8 mouse cellular contexts compared by ENCODE assay signal in the genomic region with DNA sequence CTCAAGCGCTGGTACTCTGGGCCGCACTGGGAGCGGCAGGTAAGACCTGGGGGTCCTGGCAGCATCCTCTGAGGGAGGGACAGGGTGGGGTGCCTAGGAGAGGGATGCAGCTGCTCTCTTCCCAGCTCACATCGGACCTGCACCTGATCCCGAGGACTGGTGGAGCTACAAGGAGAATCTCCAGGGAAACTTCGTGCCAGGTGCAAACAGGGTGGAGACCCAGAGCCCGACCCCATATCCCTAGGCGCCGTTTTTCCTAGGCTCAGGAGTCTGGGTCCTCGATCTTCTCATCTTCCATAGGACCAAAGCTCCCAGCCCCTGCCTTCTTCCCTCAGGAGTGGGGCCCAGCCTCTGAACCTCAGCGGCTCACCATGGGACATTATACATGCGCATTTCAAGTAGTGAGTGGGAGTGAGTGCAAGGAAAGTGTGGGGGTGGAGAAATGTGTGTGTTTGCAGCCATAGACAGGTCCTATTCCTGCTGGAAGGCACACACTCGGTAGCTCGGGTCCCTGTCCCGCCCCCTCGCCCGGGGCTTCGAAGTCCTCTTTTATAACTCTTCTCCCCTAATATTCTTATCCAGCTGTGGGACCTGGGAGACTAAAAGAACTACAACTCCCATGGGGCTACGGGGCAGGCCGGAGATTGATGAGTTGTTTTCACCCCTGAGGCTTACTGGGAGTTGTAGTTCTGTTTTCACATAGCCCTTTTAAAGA. TPM values are rescaled to one million over a fixed set of nuclear protein-coding genes. Genes with fewer than 3 reads are reported as not detected.
DNase-seq lines count a peak whose midpoint lies in the region; ATAC-seq lines count a peak whose summit lies in the region.

No protein-coding gene starts in this region.

- 2% methylated on average over 20 of the region's 20 CpGs for WGBS in intestine, embryonic 16.5 days
- WGBS in midbrain, embryonic 11.5 days: 1% methylated on average over 20 of the region's 20 CpGs

- H3K9ac ChIP-seq in intestine, embryonic 16.5 days (ENCODE audit: low read depth, low read length): peak overlapping the region; percentile 66
- H3K9ac ChIP-seq in midbrain, embryonic 11.5 days (ENCODE audit: low read length): peak overlapping the region; percentile 67

- intact Hi-C loops in gastrocnemius, postnatal 36 days (cut with DNase I): no loop called here
- intact Hi-C loops in left cerebral cortex, postnatal 4 days (cut with DNase I): loop anchor here (5.0 kb wide), 1 partner anchor 58 kb away; no protein-coding TSS in a partner anchor

- H3K4me3 ChIP-seq in intestine, embryonic 16.5 days (ENCODE audit: low read length): peak overlapping the region; percentile 43
- H3K4me3 ChIP-seq in midbrain, embryonic 11.5 days (ENCODE audit: low read depth, low read length): peak overlapping the region; percentile 37

- no peaks in the 10 kb centered on the region for H3K9me3 ChIP-seq in intestine, embryonic 16.5 days (ENCODE audit: control insufficient read depth, low read length)
- H3K9me3 ChIP-seq in midbrain, embryonic 11.5 days (ENCODE audit: control insufficient read depth, low read length): no peaks in the 10 kb centered on the region

- H3K4me1 ChIP-seq in intestine, embryonic 16.5 days (ENCODE audit: control insufficient read depth, insufficient read depth, low read length): peaks cover 24% of the 10 kb centered on the region
- peaks cover 27% of the 10 kb centered on the region for H3K4me1 ChIP-seq in midbrain, embryonic 11.5 days (ENCODE audit: control insufficient read depth, insufficient read depth, low read length)

- peaks cover 24% of the 10 kb centered on the region for H3K27me3 ChIP-seq in intestine, embryonic 16.5 days (replicated peaks; ENCODE audit: control insufficient read depth, insufficient read depth, low read length)
- peaks cover 22% of the 10 kb centered on the region for H3K27me3 ChIP-seq in midbrain, embryonic 11.5 days (ENCODE audit: control insufficient read depth, insufficient read depth, low read length)
- no peaks in the 10 kb centered on the region for H3K27me3 ChIP-seq in splenic B cell, adult 2 months (ENCODE audit: control insufficient read depth, insufficient read depth, low read length, poor library complexity, severe bottlenecking)

- peak overlapping the region; percentile 75 for H3K4me2 ChIP-seq in intestine, embryonic 16.5 days (ENCODE audit: low read depth, low read length)
- peak overlapping the region; percentile 82 for H3K4me2 ChIP-seq in midbrain, embryonic 11.5 days

- peak; percentile 84 to 95 for DNase-seq in adrenal gland, adult (ENCODE audit: inconsistent age in 2 of 2, low spot score in 1 of 2)
- no peak for DNase-seq in adrenal gland, adult 8-10 months
- DNase-seq in embryo, embryonic 10 days (ENCODE audit: low spot score): peak; percentile 89
- peak; percentile 62 to 65 for DNase-seq in gastrocnemius, postnatal 36 days
- peak; percentile 69 for DNase-seq in left cerebral cortex, postnatal 4 days
- DNase-seq in midbrain, embryonic 11.5 days (ENCODE audit: low spot score, missing footprints): peak; percentile 97
- DNase-seq in splenic B cell, adult 2 months (ENCODE audit: low read depth, low spot score): peak; percentile 78

- no peak overlapping the region for H3K27ac ChIP-seq in intestine, embryonic 16.5 days (ENCODE audit: low read length)
- no peak overlapping the region; the same call in 1 of the 2 replicates for H3K27ac ChIP-seq in midbrain, embryonic 11.5 days (ENCODE audit: low read depth, low read length)

- no peaks in the 10 kb centered on the region for H3K36me3 ChIP-seq in intestine, embryonic 16.5 days (ENCODE audit: control insufficient read depth, insufficient read depth, low read length)
- H3K36me3 ChIP-seq in midbrain, embryonic 11.5 days (ENCODE audit: control insufficient read depth, insufficient read depth, low read length): no peaks in the 10 kb centered on the region
- no peaks in the 10 kb centered on the region for H3K36me3 ChIP-seq in splenic B cell, adult 2 months (ENCODE audit: control insufficient read depth, insufficient read depth, low read length, poor library complexity, severe bottlenecking)

- no peak for ATAC-seq in intestine, embryonic 16.5 days
- ATAC-seq in midbrain, embryonic 11.5 days (ENCODE audit: low FRiP score): peak; percentile 34

RNA-seq across cellular contexts. Expression of gene Car11, which starts 0.8 kb away (rescaled TPM):
- total RNA-seq in adrenal gland, adult 8-10 months (2022): 10 to 100 TPM; 11.5 to 28.2 (median 18.9) TPM
- 1 to 10 TPM; 7.7 to 9.5 TPM for total RNA-seq in gastrocnemius, postnatal 36 days (2021)
- 4.1 and 5.3 TPM in 2 replicates for polyA plus RNA-seq in intestine, embryonic 16.5 days (2015; fragmentation: Nextera tagmentation; extraction: Ambion mirVana)
- 100 to 1,000 TPM; 136 to 144 TPM for total RNA-seq in left cerebral cortex, postnatal 4 days (2021)
- 3.3 and 6.3 TPM in 2 replicates for polyA plus RNA-seq in midbrain, embryonic 11.5 days (2014; fragmentation: Nextera tagmentation; extraction: Ambion mirVana)

RNA-seq across cellular contexts. Expression of gene Dbp, which starts 4.4 kb away (rescaled TPM):
- total RNA-seq in adrenal gland, adult 8-10 months (2022): 100 to 1,000 TPM; 254 to 411 (median 333) TPM
- 100 to 1,000 TPM in 1 of 2 experiments, 10 to 100 TPM in 1; 52.8 to 118 TPM for total RNA-seq in gastrocnemius, postnatal 36 days (2021)
- polyA plus RNA-seq in intestine, embryonic 16.5 days (2015; fragmentation: Nextera tagmentation; extraction: Ambion mirVana): 2.3 and 3.2 TPM in 2 replicates
- total RNA-seq in left cerebral cortex, postnatal 4 days (2021): 10 to 100 TPM; 19.1 to 22.2 TPM
- 2.2 and 3.5 TPM in 2 replicates for polyA plus RNA-seq in midbrain, embryonic 11.5 days (2014; fragmentation: Nextera tagmentation; extraction: Ambion mirVana)

RNA-seq across cellular contexts. Expression of gene Sec1, which starts 6.3 kb away (rescaled TPM):
- total RNA-seq in adrenal gland, adult 8-10 months (2022): under 1 TPM; 0.15 to 0.59 (median 0.30) TPM
- under 1 TPM; 0.12 to 0.26 TPM for total RNA-seq in gastrocnemius, postnatal 36 days (2021)
- polyA plus RNA-seq in intestine, embryonic 16.5 days (2015; fragmentation: Nextera tagmentation; extraction: Ambion mirVana): 1.9 and 2.7 TPM in 2 replicates
- under 1 TPM; 0.18 to 0.20 TPM for total RNA-seq in left cerebral cortex, postnatal 4 days (2021)
- polyA plus RNA-seq in midbrain, embryonic 11.5 days (2014; fragmentation: Nextera tagmentation; extraction: Ambion mirVana): 0.19 and 0.36 TPM in 2 replicates

RNA-seq across cellular contexts. Expression of gene Rpl18, which starts 14.8 kb away (rescaled TPM):
- 1,000 to 10,000 TPM; 1,011 to 1,224 (median 1,104) TPM for total RNA-seq in adrenal gland, adult 8-10 months (2022)
- 100 to 1,000 TPM; 396 to 453 TPM for total RNA-seq in gastrocnemius, postnatal 36 days (2021)
- 1,070 and 1,157 TPM in 2 replicates for polyA plus RNA-seq in intestine, embryonic 16.5 days (2015; fragmentation: Nextera tagmentation; extraction: Ambion mirVana)
- total RNA-seq in left cerebral cortex, postnatal 4 days (2021): 100 to 1,000 TPM; 640 to 672 TPM
- polyA plus RNA-seq in midbrain, embryonic 11.5 days (2014; fragmentation: Nextera tagmentation; extraction: Ambion mirVana): 878 and 933 TPM in 2 replicates

RNA-seq across cellular contexts. Expression of gene Ntn5, which starts 16.6 kb away (rescaled TPM):
- total RNA-seq in adrenal gland, adult 8-10 months (2022): under 1 TPM in 3 of 4 experiments, not detected in 1; 0.21 to 0.68 (median 0.32) TPM
- under 1 TPM; 0.52 to 0.69 TPM for total RNA-seq in gastrocnemius, postnatal 36 days (2021)
- 0.34 and 0.53 TPM in 2 replicates for polyA plus RNA-seq in intestine, embryonic 16.5 days (2015; fragmentation: Nextera tagmentation; extraction: Ambion mirVana)
- total RNA-seq in left cerebral cortex, postnatal 4 days (2021): under 1 TPM in 1 of 2 experiments, not detected in 1; 0.34 TPM
- polyA plus RNA-seq in midbrain, embryonic 11.5 days (2014; fragmentation: Nextera tagmentation; extraction: Ambion mirVana): 0.21 TPM in 1 of 2 replicates, not detected in the other

Comparison
In these comparisons a context has a peak if more than half of its experiments do, and no peak if none do; other contexts are left out.
1. RNA of gene Car11, which starts 0.8 kb away (total RNA-seq): 136 to 144 TPM in left cerebral cortex, postnatal 4 days; 11.5 to 28.2 TPM in adrenal gland, adult 8-10 months and 7.7 to 9.5 TPM in gastrocnemius, postnatal 36 days; every median in the first group is over 4 times any median in the second.